Mouse (Mus musculus) olfactory bulb, adult 2 months (tissue): Measurements from ENCODE around the gene Spats1. TPM values are rescaled to one million over a fixed set of nuclear protein-coding genes. Genes with fewer than 3 reads are reported as not detected.

ENCODE experiments used
- H3K27ac ChIP-seq: fragments of 200-500 bp; 2 replicates; pipeline ENCODE4 v1.5.1; 2012; ENCODE audit warnings: low read depth, low read length; ENCODE audit not compliant: insufficient read depth
- H3K4me1 ChIP-seq: fragments of 200-500 bp; 2 replicates; pipeline ENCODE4 v1.6.1; 2012; ENCODE audit warnings: low read length; ENCODE audit not compliant: control insufficient read depth, insufficient read depth
- H3K4me3 ChIP-seq: fragments of 200-500 bp; 2 replicates; pipeline ENCODE4 v1.5.1; 2012; ENCODE audit warnings: mild to moderate bottlenecking, low read depth, low read length, moderate library complexity; ENCODE audit not compliant: insufficient read depth
- CTCF ChIP-seq: fragments of 200-500 bp; IDR thresholded peaks from 2 replicates; pipeline ENCODE4 v1.5.1; 2012; ENCODE audit warnings: low read depth, mild to moderate bottlenecking, low read length, moderate library complexity; ENCODE audit not compliant: insufficient read depth
- POLR2A ChIP-seq: fragments of 200-500 bp; IDR thresholded peaks from 2 replicates; pipeline ENCODE4 v1.6.1; 2012; ENCODE audit warnings: mild to moderate bottlenecking, low read depth, low read length, moderate library complexity; ENCODE audit not compliant: insufficient read depth
- WGBS: fragments of 180-500 bp; shearing (Covaris S2); methylation state at CpG from one replicate; pipeline ENCODE4 v1.1.7; 2018; 5-methylcytosine and 5-hydroxymethylcytosine counted together
- polyA plus RNA-seq: library from polyadenylated mRNA; stranded (reverse); fragments of >200 nt; gene quantifications from 2 replicates; pipeline ENCODE4 v1.2.4, GENCODE M21; 2012; ENCODE audit warnings: low replicate concordance; ENCODE audit not compliant: missing spikeins, insufficient read depth, insufficient read length

Spats1 gene
- polyA plus RNA-seq, 1 experiment, result not detected

GRCm38 (mm10) chr17:45515204-45515726, 40.0 kb upstream of the Spats1 start:
- no peak overlapping the region for H3K27ac ChIP-seq
- peaks cover 3% of the 10 kb centered on the region for H3K4me1 ChIP-seq
- TF ChIP-seq POLR2A (no peak), CTCF (no peak)
- no peak overlapping the region for H3K4me3 ChIP-seq
- WGBS, result 62% methylated on average over 15 of the region's 15 CpGs

GRCm38 (mm10) chr17:45511757-45512156, 36.5 kb upstream of the Spats1 start:
- TF ChIP-seq CTCF (no peak), POLR2A (no peak)
- Histone ChIP-seq H3K4me1 (peaks cover 4% of the 10 kb centered on the region), H3K27ac (no peak overlapping the region), H3K4me3 (no peak overlapping the region)
- WGBS, result 74% methylated on average over 4 of the region's 4 CpGs

- peaks cover 7% of the 10 kb centered on the region; the same call in 1 of the 2 replicates for H3K4me1 ChIP-seq
- 94% methylated on average over 4 of the region's 4 CpGs for WGBS
- TF ChIP-seq CTCF (no peak), POLR2A (no peak)
- no peak overlapping the region for H3K4me3 ChIP-seq
- no peak overlapping the region for H3K27ac ChIP-seq
These were observed 35.7 kb upstream of the Spats1 start for GRCm38 (mm10) chr17:45510871-45511270.

- H3K27ac ChIP-seq, result peak within 1 kb of the TSS; percentile 93
- peaks cover 7% of the 10 kb centered on the region; the same call in 1 of the 2 replicates for H3K4me1 ChIP-seq
- under 1% methylated on average over 42 of the region's 42 CpGs for WGBS
- TF ChIP-seq POLR2A (peak; percentile 88), CTCF (peak; percentile 62)
- peak within 1 kb of the TSS; percentile 82 for H3K4me3 ChIP-seq
These were observed 31.5 kb upstream of the Spats1 start, which contains the start of gene Aars2 for GRCm38 (mm10) chr17:45506700-45507189. TSS of gene Aars2 (plus strand) at chr17:45506841.

GRCm38 (mm10) chr17:45505941-45506465, 30.8 kb upstream of the Spats1 start:
- no peak overlapping the region for H3K27ac ChIP-seq
- peaks cover 7% of the 10 kb centered on the region; the same call in 1 of the 2 replicates for H3K4me1 ChIP-seq
- WGBS, result 65% methylated on average over 6 of the region's 6 CpGs
- no peak for TF ChIP-seq CTCF
- TF ChIP-seq POLR2A, result no peak
- H3K4me3 ChIP-seq, result no peak overlapping the region

- Histone ChIP-seq H3K4me1 (peaks cover 7% of the 10 kb centered on the region; the same call in 1 of the 2 replicates), H3K27ac (no peak overlapping the region), H3K4me3 (no peak overlapping the region)
- WGBS, result 56% methylated on average over 5 of the region's 5 CpGs
- no peak for TF ChIP-seq CTCF
- no peak for TF ChIP-seq POLR2A
These were observed 28.2 kb upstream of the Spats1 start for GRCm38 (mm10) chr17:45503301-45503973.

GRCm38 (mm10) chr17:45502324-45502723, 27.1 kb upstream of the Spats1 start:
- no peak overlapping the region for H3K27ac ChIP-seq
- peaks cover 5% of the 10 kb centered on the region; the same call in 1 of the 2 replicates for H3K4me1 ChIP-seq
- H3K4me3 ChIP-seq, result no peak overlapping the region
- 61% methylated on average over 4 of the region's 4 CpGs for WGBS
- no peak for TF ChIP-seq CTCF
- no peak for TF ChIP-seq POLR2A

- WGBS, result 64% methylated on average over 4 of the region's 4 CpGs
- 0 out of 2 replicates have a peak, but pooled peaks cover under 1% of the 10 kb centered on the region for H3K4me1 ChIP-seq
These were observed 25.8 kb upstream of the Spats1 start for GRCm38 (mm10) chr17:45500981-45501380.

GRCm38 (mm10) chr17:45499516-45499915, 24.3 kb upstream of the Spats1 start:
- 57% methylated on average over 2 of the region's 2 CpGs for WGBS
- Histone ChIP-seq H3K4me3 (no peak overlapping the region), H3K4me1 (no peaks in the 10 kb centered on the region)

More at GRCm38 (mm10) chr17:45500981-45501380, 25.8 kb upstream of the Spats1 start:
- TF ChIP-seq POLR2A (no peak), CTCF (no peak)
- H3K27ac ChIP-seq, result no peak overlapping the region
- H3K4me3 ChIP-seq, result no peak overlapping the region

More at GRCm38 (mm10) chr17:45499516-45499915, 24.3 kb upstream of the Spats1 start:
- no peak overlapping the region for H3K27ac ChIP-seq
- no peak for TF ChIP-seq POLR2A
- TF ChIP-seq CTCF, result no peak
